Mouse (Mus musculus) activated CD4-positive, CD25-positive, alpha-beta regulatory T cell, adult 4 months (primary cell): ENCODE results near the gene Xpr1. TPM values are rescaled to one million over a fixed set of nuclear protein-coding genes. Genes with fewer than 3 reads are reported as not detected.
"Not testable (repeated sequence)": the region's sequence is repeated elsewhere in the genome, so short reads cannot be mapped to it uniquely, and the experiment has no call there.

Experiments
- ATAC-seq: one replicate; pipeline ENCODE4 v1.8.0; 2017
- polyA plus RNA-seq, 2 experiments: library from polyadenylated mRNA; unstranded; fragments of 100-300 nt; shearing (Covaris generic); gene quantifications; one replicate each; pipeline ENCODE4 v1.2.1; 2017

Xpr1 gene
- polyA plus RNA-seq, 2 experiments from 2014 or later = 15.5 to 16.4 TPM

DNA sequence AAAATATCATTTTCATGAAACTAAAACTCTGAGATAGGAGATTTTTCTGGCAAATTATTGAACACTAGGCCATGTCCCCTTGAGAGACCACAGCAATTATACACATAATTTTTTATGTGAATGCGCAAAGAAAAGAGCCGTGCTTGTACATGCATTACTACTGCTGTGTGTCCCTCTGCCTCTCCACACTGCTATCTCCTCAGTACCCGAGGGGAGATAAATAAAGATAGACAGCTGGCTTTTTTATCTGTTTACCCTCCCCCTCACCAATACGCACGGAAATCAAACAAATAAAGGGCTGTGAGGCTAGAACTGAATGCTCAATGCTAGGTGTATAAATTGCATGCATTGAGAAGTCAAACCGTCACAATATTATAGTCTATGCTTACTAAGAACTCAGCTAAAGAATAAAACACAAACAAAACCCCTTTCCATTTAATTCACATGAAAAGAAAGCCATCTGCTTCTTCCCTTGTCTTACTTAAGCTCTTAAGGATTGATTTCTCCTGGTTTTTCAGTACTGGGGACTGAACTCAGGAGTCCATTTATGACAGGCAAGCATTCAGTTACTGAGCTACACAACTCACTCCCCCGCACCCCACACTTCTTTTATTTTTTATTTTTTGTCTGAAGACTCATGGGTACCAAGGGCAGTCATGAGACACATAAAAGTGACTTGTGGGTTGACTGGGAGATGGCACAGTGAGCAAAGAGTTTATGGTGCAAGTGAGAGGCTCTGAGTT lies 97.0 kb downstream of the Xpr1 start:
- ATAC-seq = no peak

GRCm38 (mm10) chr1:155319513-155319912 lies 97.7 kb downstream of the Xpr1 start:
- no peak for ATAC-seq

- no peak for ATAC-seq
Observed at GRCm38 (mm10) chr1:155311672-155312071, 105.5 kb downstream of the Xpr1 start.

DNA sequence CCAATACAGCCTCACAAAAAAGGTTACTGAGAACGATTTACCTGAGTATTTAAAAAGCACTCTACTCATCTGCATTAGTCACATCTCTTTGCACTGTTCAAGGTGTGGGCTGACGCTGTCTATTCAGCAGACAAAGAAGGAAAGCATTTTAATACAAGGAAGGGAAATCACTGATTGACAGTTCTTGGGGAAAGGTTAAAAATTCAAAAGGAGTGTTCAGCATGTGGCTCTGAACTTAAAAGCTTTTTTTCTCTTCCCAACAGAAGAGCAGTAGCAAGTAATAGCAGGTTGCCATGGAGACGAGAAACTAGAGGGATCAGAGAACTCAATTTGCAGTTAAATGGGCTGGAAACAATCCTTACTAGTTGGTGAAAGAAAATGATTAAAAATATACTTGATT lies 110.3 kb downstream of the Xpr1 start:
- no peak for ATAC-seq

GRCm38 (mm10) chr1:155303402-155303801 lies 113.8 kb downstream of the Xpr1 start:
- ATAC-seq = no peak

GRCm38 (mm10) chr1:155297615-155298014 lies 119.6 kb downstream of the Xpr1 start:
- no peak for ATAC-seq

DNA sequence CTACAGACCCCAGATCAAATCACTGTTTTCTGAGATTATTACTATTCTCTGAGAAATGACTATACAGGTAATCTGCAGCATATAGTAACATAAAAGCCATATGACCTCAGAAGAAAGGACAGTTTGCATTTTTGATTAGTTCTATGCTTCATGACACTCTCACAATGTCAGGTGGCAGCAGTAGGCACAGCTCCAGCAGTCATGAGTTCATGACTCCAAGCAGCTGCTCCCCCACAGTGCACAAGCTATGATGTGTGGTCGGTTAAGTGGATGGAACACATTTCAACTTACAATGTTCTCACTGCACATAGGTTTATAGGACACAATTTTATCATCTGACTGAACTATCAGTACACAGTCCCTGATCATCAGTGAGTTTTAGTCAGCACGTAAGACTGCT lies 120.0 kb downstream of the Xpr1 start:
- no peak for ATAC-seq

- ATAC-seq = peak; percentile 86
Observed at GRCm38 (mm10) chr1:155293446-155293845, 123.8 kb downstream of the Xpr1 start.

DNA sequence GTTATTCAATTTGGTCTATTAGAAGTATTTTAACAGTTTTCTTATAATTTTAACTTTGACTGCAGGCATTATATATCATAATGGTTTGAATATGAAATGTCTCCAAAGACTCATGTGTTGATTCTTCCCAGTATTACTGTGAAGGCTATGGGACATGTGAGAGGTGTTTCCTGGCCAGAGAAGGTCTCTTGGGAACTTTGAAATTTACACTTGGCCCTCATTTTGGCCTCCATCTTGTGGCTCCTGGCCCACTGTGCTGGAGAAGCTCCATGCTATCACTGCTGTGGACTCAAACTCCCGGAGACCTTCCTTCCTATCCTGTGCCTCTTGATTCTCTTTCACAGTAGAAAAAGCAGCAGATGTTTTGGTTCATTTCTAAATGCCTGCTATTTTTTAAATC lies 127.8 kb downstream of the Xpr1 start:
- no peak for ATAC-seq

GRCm38 (mm10) chr1:155288033-155288432 lies 129.2 kb downstream of the Xpr1 start:
- no peak for ATAC-seq

GRCm38 (mm10) chr1:155283808-155284207 lies 133.4 kb downstream of the Xpr1 start:
- no peak for ATAC-seq

GRCm38 (mm10) chr1:155281003-155281793 lies 136.0 kb downstream of the Xpr1 start:
- ATAC-seq = peak; percentile 75

DNA sequence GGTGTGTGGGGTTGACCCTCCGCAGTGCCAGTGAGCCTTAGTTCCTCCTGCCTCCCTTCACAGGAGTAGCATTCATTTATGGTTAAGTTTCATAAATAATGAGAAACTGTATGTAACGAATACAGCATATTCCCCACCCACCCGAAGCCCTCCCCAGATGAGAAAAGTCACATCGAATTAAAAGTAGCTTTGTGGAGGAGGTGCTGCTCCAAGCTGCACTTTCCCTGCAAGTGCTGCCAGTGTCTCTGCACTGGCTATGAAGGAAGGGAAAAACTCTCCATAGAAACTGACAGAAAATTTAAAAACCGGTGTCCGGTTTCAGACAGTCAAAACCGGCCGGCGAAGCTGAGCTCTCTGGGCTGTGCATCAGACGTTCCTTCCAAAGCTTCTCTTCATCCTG lies 136.9 kb downstream of the Xpr1 start:
- no peak for ATAC-seq

GRCm38 (mm10) chr1:155276381-155277033 lies 140.7 kb downstream of the Xpr1 start:
- ATAC-seq = no peak

- no peak for ATAC-seq
Observed at GRCm38 (mm10) chr1:155275793-155276192, 141.4 kb downstream of the Xpr1 start.

DNA sequence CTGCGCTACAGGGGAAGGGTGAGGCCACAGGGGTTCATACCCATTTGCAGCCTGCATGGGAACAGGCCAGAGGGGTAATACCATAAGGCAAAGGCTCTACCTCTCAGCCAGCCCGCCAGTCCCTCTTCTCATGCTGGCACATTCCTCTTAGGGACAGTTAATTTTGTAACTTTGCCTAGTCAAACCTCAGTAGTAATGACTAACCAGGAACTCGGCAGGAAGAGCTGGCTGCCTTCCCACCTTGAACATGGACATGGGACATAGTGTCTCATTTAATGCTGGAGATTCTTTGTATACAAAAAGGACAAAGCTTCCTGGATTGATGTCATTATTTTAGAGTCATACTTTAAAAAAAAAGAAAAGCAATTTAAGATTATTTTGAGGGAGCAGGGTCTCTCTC lies 142.2 kb downstream of the Xpr1 start:
- ATAC-seq = no peak

- ATAC-seq = no peak
Observed at GRCm38 (mm10) chr1:155272953-155273352, 144.3 kb downstream of the Xpr1 start.

- ATAC-seq = not testable (repeated sequence)
Observed at GRCm38 (mm10) chr1:155262496-155262895, 154.7 kb downstream of the Xpr1 start.

DNA sequence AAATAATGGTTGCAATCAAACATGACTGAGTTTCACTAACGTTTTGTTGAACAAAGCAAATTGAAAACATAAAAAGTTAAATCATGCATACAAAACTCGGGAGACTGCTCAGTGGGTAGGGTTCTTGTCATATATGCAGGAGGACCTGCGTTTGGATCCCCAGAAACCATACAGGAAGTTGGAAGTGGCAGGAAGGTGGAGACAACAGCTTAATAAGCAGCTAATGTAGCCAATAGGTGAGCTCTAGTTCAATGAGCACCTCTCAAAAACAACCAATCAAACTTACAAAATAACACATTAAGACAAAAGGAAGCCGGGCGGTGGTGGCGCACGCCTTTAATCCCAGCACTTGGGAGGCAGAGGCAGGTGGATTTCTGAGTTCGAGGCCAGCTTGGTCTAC lies 162.9 kb downstream of the Xpr1 start:
- no peak for ATAC-seq

DNA sequence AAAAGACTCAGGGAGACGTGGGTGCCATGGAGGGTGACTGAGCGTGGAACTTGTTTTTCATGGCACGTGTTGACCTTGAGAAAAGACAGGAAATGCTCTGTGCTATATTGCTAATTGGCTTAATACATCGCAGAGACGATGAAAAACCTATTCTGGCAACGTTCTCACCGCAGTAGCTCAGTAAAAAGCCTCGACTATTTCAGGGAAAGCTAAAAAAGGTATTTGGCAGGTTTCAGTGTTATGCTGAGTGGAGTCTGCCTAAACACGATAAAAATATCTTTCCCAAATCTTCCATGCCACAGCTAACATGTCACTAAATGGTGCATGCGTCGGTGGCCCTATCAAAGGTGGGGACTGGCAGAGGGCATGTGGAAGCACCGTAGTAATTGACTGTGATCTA lies 164.1 kb downstream of the Xpr1 start:
- no peak for ATAC-seq

DNA sequence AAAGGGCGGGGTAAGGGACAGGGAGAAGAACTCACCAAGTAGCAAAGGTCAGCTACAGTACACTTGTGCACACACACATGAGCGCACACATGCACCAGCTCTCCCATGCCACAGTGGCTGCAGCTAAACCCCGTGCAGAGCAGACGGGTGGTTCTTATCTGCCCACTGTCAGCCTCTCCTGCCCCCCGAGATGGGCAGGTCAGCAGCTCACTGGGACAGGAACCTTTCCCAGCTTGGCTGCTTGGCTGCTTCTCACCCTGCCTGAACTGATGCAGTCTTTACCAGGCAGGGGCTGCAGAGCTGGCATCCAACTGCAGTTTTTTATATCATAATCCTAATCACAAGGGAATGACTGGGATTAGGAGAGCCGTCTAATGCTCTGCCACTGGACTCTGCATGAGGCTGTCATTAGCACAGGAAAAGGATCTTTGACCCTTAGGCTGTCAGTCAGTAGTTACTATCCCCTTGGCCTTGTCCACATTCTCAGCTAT lies 164.5 kb downstream of the Xpr1 start:
- no peak for ATAC-seq

DNA sequence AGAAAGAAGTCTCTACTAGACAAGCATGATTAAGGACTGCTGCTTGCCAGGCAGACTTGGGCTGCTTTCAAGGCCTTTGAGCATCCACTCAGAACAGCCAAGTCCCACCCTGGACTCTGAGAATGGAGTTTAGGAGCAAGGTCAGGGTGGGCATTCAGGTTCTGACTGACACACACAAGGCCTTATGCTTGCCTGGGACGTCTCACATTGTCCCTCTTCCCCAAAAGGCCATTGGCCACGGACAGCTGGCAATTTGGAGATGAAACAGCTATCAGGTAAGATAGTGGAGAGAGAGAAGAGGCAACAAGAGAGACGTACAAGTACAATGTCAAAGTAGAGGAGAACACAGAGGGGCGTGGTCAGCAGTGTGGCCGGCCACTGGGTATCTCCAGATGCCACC lies 165.6 kb downstream of the Xpr1 start:
- ATAC-seq = no peak

GRCm38 (mm10) chr1:155250531-155251135 lies 166.6 kb downstream of the Xpr1 start:
- ATAC-seq = no peak
